Mouse (Mus musculus): ENCODE data around the gene Il9.
A peak's percentile ranks its signal among the peaks of the same experiment; 100 is the strongest.

Gene Il9

DNA sequence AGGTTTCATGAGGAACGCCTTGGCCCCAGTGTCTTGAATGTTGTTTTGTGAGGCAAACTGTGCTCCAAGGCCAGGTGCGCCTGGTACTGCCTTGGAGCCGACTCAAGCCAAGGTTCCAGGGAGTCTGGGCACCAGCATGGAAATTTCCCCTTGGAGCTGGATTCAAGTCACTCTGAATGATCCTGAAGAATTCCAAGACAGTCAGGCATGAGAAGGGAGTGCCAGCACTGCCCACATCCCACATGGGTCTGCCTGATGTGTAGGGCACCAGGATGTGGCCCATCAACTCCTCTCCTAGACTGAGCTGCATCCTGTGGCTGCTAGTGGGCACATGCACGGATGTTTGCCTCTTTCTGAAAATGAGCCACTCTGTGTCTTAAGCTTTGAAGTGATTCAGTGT is 13.5 kb downstream of the Il9 start:
- no peak for DNase-seq

DNA sequence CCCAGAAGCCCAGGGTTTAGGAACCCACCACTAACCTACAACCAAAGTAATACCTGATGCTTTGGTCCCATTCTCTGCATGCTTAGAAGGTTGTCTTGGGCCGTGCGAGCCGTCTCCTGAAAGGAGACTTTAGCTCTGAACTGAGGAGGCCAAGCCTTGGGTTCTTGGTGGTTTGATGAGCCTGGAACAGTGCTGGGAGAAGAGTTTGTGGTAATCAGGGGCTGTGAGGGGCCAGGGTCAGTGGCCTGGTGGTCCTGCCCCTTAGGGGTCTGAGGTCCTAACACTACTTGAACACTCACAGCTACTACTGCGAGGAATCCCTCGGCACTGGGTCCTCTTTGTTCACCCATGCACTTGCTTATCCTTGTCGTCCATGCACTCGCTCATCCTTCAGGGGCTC is 14.3 kb downstream of the Il9 start:
- DNase-seq: no peak

DNA sequence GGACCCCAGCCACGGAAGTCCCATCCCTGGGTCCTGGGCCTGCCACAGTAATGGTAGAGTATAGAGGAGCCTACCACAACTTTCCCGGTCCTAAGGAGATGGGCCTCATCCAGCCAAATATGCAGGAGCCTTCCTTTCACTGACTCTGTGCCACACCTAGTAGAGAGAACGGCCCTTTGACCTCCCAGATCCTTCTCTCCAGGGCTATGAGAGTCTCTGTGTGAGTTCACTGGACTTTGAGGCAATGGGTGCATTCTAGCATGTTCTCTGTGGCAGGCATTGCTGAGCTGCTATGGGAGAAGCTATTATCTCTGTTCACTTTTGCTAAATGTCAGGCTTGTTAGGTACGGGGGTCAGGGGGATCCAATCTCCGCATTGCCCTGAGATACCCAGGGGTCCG is 18.3 kb downstream of the Il9 start:
- no peak for DNase-seq

DNA sequence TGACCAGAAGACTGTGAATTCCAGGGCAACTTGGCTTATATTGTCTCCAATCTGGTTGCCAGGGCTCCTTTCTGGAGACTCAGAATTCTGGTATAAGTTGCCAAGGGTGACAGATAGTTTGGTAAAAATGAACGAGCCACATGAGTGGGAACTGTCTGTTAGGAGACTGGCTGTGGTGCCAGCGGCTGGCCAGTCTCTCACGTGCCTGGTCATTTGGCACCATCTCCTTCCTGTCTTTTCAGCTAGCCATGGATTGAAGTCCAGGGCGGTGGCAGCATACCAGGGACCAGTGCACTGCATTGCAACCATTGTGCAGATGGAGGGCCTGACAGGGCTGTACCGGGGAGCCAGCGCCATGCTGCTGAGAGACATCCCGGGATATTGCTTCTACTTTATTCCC is 18.8 kb downstream of the Il9 start:
- no peak for DNase-seq

DNA sequence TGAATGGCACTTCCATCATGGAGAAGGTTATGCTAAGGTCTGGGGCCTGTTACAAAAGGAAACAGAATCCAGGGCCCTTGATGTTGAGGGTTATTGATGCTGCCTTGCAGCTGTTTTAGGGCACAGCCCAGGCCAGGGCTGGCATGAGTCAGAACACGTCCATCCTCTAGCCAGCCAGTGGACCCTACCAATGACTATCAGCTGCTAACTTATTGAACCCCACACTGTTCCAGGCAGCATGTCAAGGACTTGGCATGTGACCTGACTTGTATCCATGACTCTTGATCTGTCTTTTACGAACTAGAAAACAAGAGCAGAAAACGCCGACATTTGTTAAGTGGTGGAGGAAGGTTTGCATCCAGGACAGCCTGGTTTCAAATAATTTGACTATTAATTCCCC is 19.3 kb downstream of the Il9 start:
- DNase-seq: no peak

DNA sequence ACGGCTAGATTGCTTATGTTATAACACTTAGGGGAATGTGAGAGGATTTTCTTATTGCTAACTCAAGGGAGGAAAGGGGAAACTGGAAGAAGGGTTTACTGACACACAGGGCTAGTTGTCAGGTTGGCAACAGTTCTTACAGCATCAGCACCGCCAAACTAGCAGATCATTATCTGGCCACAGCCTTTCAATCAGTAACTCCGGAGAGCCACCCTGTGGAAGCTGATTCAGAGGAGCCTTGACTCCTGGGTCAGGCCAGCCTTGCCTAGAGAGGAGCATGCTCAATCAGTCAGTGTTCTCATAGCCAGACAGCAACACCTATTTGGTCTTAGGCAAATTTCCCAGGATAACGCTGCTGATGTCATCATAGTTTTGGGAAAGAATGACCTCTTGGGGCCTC is 20.6 kb downstream of the Il9 start:
- no peak for DNase-seq

DNA sequence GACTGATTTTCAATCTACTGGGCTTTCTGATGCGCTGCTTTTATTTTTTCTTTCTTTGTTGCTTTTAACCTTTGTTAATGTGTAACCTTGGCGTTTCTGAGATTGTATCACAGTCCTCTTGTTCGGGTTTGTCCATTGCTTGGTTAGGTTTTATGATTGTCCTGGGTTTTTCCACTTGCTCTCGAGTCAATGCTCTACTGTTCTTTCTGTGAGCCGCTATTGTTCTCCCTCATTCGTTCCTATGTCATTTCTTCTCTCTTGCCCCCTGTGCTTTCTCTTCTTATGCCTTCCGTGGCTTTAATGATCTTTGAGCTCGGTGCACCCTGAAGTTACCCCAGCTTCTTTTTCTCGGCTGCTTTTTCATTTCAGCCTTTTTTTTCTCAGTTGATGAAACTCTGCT is 24.0 kb downstream of the Il9 start:
- no peak for DNase-seq

DNA sequence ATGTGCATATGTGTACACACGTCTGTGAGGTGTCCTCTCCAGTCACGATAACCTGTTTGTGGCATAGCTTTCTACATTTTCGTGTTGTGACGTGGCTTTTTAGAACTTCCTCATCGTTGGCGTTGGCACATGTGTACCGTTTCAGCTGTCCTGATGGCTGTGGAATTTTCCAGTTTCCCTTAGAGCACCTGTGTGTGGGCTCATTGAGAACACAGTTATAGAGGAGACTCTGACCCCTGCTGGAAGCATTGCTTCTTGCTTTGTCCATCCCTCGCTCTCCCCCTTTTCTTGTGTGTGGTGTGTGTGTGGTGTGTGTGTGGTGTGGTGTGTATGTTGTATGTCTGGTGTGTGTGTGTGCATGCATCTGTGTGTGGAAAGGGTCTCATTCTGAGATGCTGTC is 32.0 kb downstream of the Il9 start:
- DNase-seq: no peak

DNA sequence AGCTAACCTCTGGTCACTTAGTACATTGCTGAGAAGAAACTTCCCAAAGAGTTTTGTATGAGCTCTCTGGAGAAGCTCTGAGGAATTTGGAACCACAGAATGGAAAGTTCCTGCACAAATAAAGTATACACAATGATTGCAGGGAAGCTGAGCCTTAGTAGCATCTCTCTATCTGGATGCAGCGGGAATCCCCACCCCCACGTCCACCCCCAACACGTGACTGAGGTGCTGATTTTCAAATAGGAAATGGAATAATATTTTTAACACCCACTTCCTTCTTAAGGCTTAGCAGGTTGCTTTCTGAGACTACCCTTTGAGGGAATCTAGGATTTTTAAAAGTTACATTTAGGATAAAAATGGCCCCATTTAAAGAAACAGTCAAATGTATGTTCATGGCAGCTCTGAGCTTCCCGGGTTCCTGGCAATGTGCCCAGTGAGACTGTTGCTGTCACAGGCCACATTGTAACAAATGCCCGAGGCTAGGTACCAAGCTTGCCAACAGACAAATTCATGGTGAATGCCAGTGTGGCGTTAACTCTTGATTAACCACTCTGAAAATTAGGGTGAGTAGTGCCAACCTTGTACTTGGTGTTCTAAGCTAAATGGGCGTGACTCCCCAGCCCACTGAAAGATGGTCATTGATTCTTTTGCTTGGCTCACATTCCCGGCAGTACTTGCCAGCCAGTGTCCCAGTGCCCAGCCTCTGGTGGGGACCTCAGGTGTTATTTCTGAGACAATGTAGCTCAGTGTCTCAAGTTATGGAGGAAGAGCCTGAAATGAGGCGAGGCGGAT is 32.6 kb downstream of the Il9 start:
- DNase-seq: peak; percentile 49

DNA sequence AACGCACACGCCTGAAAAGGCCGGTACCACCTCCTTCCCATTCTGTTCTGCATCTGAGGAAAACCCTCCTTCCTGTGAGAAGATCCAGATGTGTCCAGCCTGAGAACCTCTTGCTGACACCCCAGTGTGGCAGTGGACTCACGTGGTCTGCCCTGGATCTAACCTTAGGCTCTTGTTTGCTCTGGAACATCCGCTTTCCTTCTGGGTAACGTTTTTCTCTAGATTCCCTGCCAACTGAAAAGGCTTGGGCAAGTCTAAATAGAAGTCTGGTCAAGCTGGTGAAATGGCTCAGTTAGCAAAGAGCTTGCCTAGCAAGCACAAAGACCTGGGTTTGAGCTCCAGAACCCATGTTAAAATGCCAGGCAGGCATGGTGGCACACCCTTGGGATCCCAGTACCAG is 37.0 kb downstream of the Il9 start:
- DNase-seq: no peak

DNA sequence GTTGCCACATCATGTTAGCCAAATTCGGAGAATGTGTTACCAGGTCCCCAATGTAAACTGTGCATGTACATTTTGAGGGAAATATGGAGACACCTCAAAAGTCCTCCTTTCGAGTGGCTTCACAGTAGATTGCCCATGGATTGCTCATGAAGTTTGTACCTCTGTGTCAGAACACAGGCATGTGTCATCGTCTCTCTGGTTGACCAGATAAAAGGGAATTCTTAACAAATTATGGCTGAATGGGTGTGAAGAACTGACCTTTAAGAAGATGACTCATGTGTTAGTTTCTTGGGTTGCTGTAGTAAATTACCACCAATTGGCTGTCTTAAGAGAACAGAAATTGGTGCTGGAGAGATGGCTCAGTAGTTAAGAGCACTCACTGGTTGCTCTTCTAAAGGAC is 37.9 kb downstream of the Il9 start:
- DNase-seq: no peak

DNA sequence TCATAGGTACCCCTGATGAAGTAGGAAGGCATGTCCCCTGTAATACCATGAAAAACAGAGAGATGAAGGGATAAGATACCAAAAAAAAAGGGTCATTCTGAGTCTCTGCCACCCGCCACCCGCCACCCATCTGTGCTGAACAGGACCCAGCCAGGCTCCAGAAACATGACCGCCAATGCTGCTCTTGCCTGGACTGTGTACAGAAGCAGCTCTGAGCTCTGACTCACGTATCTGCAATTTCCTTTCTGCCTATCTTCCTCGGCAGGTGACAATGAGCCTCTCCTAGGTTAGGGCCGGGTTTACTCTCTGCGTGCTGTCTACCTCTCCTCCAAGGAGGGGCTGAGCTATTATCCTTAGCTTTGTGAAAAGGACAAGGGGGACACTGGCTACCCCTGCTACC is 38.6 kb downstream of the Il9 start:
- DNase-seq: no peak

DNA sequence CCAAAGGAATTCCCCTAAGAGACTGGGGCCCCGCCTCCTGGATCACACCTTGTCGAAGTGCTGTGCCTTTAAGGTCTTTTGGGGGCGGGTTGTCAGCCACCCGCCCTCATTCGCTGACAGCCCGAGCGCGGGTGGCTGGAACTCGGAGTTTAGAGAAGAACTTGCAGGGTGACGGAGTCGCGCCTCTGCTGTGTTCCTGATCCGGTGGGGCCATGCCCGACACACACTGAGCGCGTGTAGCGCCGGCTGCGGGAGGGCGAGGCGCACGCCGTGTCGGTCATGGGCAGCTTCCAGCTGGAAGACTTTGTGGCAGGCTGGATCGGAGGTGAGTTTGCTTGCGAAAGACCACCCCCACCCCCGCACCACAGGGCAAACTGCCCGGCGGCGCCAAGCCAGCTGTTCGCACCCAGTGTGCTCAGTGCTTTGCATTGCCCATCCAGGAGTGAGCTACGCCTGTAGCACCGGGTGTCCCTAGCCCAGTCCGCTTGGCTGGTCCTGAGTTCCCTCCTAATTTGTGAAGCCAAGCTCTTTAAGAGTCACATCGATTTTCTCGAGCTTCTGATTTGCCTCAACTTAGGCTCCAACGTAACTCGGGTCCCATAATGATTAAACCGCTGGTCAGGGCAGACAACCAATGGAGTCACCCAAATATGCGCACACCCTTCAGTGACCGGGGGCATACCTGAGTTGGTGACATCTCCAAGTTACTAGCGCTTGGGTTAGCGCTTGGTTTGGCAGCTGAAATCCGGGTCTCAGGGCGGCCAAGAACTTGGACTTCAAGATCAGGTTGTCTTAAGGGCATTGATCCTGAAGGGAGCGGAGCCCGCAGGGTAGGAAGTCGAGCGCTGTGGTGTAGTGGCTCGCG is 43.6 kb downstream of the Il9 start, which contains the start of gene Slc25a48:
Slc25a48 (plus strand) TSS at position 145 of the 865 bp plus-strand sequence.
- peak; percentile 59 for DNase-seq

DNA sequence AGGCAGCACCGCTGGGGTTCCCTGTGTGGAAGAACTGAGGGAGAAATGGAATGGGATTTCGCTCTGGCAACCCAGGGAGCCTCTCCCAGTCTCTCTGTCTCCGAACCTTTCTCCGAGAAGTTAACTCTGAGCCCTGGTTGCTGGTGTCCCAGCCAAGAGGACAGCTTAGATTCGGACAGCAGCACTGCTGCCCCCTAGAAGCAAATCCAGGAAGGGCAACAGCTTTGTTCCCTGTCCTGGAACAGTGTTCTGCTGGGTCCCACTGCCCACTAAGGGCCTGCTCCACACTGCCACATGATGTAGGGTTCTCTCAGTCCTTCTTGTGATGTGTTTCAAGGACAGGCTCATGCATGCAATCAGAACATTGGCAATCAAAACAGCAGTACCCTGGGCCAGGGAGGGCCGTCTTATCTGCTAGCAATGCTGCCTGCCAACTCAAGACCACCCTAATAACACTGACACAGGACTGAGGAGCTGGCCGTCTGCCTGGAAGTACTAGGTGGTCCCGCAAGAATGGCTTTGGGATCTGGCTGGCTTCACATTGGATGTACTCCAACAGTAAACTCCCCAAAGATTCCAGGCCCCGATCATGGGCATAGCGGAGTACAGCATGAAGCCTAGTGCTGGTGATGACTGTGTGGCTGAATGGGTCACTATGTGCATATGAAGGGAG is 46.3 kb downstream of the Il9 start:
- DNase-seq: no peak

DNA sequence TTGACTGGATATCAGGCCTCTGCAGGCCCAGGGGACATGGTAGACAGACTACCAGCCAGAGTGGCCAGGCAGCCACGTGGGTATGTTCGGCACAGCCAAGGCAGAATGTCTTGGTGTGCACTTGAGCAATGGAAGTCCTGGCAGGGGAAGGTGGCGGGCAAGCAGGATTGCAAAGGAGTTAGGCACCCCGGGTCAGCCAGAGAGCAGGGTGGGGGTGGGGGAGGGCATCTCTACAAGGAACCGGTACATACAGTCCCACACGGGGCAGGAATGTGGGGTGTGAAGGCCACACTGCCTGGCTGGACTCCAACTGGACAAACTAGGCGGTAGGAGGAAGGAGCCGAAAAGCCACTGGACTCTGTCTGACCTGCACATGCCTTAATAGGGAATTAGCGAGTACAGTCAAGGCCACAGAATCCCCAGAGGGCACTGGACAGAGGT is 47.7 kb downstream of the Il9 start:
- peak; percentile 65 for DNase-seq

DNA sequence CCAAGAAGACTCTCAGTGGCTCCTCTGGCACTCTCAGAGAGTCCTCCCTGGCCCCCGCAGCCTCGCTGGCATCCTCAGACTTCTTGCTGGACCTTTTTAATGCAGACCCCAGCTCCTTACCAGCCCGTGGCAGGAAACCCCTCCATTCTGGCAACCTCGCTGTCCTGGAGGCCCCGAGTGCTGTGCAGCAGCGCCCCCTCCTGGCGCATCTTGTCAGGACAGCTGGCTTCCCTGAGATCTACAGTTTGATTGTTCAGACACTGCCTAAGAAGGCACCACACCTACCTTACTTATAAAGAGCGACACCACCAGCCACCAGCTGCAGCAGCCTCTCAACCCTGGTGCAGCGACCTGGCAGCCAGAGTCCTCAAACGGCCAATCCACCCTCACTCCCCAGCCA is 48.6 kb downstream of the Il9 start:
- peak; percentile 81 for DNase-seq

DNA sequence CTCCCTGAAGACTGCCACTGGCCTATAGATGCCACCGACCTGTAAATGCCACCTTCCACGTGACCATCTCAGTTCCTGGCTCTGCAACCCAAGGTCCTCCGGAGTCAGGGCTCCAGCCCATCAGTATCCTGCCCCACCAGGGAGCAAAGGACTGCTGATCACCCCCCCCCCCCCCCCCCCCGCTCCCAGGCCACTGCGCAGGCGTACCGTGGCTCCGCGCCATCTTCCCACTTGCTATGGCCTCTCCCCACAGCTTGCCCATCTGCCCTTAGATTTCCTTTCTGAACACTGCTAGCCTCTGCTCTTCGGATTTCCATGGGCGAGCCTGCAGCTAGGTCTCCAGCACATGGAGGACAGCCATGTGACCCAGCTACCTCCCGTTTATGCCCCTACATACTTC is 49.5 kb downstream of the Il9 start:
- no peak for DNase-seq

Data from kidney, postnatal 10 days (tissue).